Mouse (Mus musculus) kidney, embryonic 16.5 days (tissue): Measurements from ENCODE around the gene Prex1. TPM values are rescaled to one million over a fixed set of nuclear protein-coding genes. Genes with fewer than 3 reads are reported as not detected.

ENCODE experiments used
- ATAC-seq: fragments of 200-750 bp; cut with Nextera tagmentation; 2 replicates; pipeline ENCODE4 v1.8.0; 2017; ENCODE audit warnings: moderate TSS enrichment; ENCODE audit not compliant: low FRiP score, low TSS enrichment
- H3K27ac ChIP-seq: fragments of 300-500 bp; sonication (generic); 2 replicates; pipeline ENCODE4 v1.5.1; 2014; ENCODE audit warnings: low read length
- H3K27me3 ChIP-seq: fragments of 300-500 bp; sonication (generic); 2 replicates; pipeline ENCODE4 v1.6.1; 2014; ENCODE audit warnings: low read length, control low read depth, mixed read lengths; ENCODE audit not compliant: insufficient read depth
- H3K36me3 ChIP-seq: fragments of 300-500 bp; sonication (generic); 2 replicates; pipeline ENCODE4 v1.6.1; 2014; ENCODE audit warnings: low read length, control low read depth, mixed read lengths; ENCODE audit not compliant: insufficient read depth
- H3K4me1 ChIP-seq: fragments of 300-500 bp; sonication (generic); 2 replicates; pipeline ENCODE4 v1.6.1; 2014; ENCODE audit warnings: low read length, control low read depth, mixed read lengths; ENCODE audit not compliant: insufficient read depth
- H3K4me2 ChIP-seq: fragments of 300-500 bp; sonication (generic); replicated peaks from 2 replicates; pipeline ENCODE4 v1.6.1; 2014; ENCODE audit warnings: low read depth, low read length
- H3K4me3 ChIP-seq: fragments of 300-500 bp; sonication (generic); 2 replicates; pipeline ENCODE4 v1.5.1; 2014; ENCODE audit warnings: mild to moderate bottlenecking, low read length
- H3K9ac ChIP-seq: fragments of 300-500 bp; sonication (generic); replicated peaks from 2 replicates; pipeline ENCODE4 v1.6.1; 2014; ENCODE audit warnings: low read length
- H3K9me3 ChIP-seq: fragments of 300-500 bp; sonication (generic); 2 replicates; pipeline ENCODE4 v1.6.1; 2016; ENCODE audit warnings: low read length, control low read depth
- WGBS: fragments of 180-500 bp; shearing (Covaris S2); extraction: QIAGEN DNeasy Blood & Tissue Kit; methylation state at CpG from one replicate; pipeline ENCODE4 v1.1.7; 2014; 5-methylcytosine and 5-hydroxymethylcytosine counted together
- polyA plus RNA-seq: library from polyadenylated mRNA; unstranded; fragments of >200 nt; fragmentation: Nextera tagmentation; extraction: Ambion mirVana; gene quantifications from 2 replicates; pipeline ENCODE4 v1.2.1, GENCODE M21; 2015

Gene Prex1
- polyA plus RNA-seq, 1 experiment from 2014 or later = 15.7 TPM

- ATAC-seq = no peak
- Histone ChIP-seq H3K4me2 (no peak overlapping the region), H3K4me1 (peaks cover 32% of the 10 kb centered on the region), H3K9me3 (no peaks in the 10 kb centered on the region), H3K9ac (no peak overlapping the region; the same call in 1 of the 2 replicates), H3K36me3 (no peaks in the 10 kb centered on the region), H3K27ac (no peak overlapping the region), H3K4me3 (no peak overlapping the region), H3K27me3 (no peaks in the 10 kb centered on the region)
- 67% methylated on average over 5 of the region's 5 CpGs for WGBS
Observed at GRCm38 (mm10) chr2:166549069-166549468, 164.6 kb downstream of the Prex1 start.

GRCm38 (mm10) chr2:166545580-166545979, 168.1 kb downstream of the Prex1 start:
- H3K9me3 ChIP-seq = peaks cover 7% of the 10 kb centered on the region; the same call in 1 of the 2 replicates
- H3K4me1 ChIP-seq = peaks cover 28% of the 10 kb centered on the region
- H3K27me3 ChIP-seq = no peaks in the 10 kb centered on the region
- H3K4me3 ChIP-seq = no peak overlapping the region
- peak; percentile 59 for ATAC-seq
- no peaks in the 10 kb centered on the region for H3K36me3 ChIP-seq
- peak overlapping the region; percentile 44; the same call in 1 of the 2 replicates for H3K27ac ChIP-seq
- no peak overlapping the region for H3K4me2 ChIP-seq
- 26% methylated on average over 4 of the region's 4 CpGs for WGBS
- peak overlapping the region; percentile 42; the same call in 1 of the 2 replicates for H3K9ac ChIP-seq

GRCm38 (mm10) chr2:166544575-166545251, 168.9 kb downstream of the Prex1 start:
- Histone ChIP-seq H3K27me3 (no peaks in the 10 kb centered on the region), H3K9ac (no peak overlapping the region), H3K4me1 (peaks cover 28% of the 10 kb centered on the region), H3K4me3 (no peak overlapping the region), H3K36me3 (no peaks in the 10 kb centered on the region), H3K4me2 (no peak overlapping the region), H3K9me3 (peaks cover 7% of the 10 kb centered on the region; the same call in 1 of the 2 replicates), H3K27ac (peak overlapping the region; percentile 44; the same call in 1 of the 2 replicates)
- peak; percentile 40 for ATAC-seq
- 38% methylated on average over 7 of the region's 7 CpGs for WGBS

GRCm38 (mm10) chr2:166541112-166541928, 172.3 kb downstream of the Prex1 start:
- Histone ChIP-seq H3K4me2 (peak overlapping the region; percentile 25; the same call in 1 of the 2 replicates), H3K9ac (peak overlapping the region; percentile 33; the same call in 1 of the 2 replicates), H3K9me3 (peaks cover 7% of the 10 kb centered on the region; the same call in 1 of the 2 replicates), H3K4me3 (no peak overlapping the region), H3K36me3 (no peaks in the 10 kb centered on the region), H3K4me1 (peaks cover 31% of the 10 kb centered on the region), H3K27ac (no peak overlapping the region; the same call in 1 of the 2 replicates), H3K27me3 (no peaks in the 10 kb centered on the region)
- ATAC-seq = no peak
- 17% methylated on average over 11 of the region's 11 CpGs for WGBS

GRCm38 (mm10) chr2:166540216-166540615, 173.4 kb downstream of the Prex1 start:
- no peak overlapping the region for H3K9ac ChIP-seq
- H3K27me3 ChIP-seq = no peaks in the 10 kb centered on the region
- ATAC-seq = no peak
- H3K4me3 ChIP-seq = no peak overlapping the region
- H3K27ac ChIP-seq = no peak overlapping the region
- no peaks in the 10 kb centered on the region for H3K36me3 ChIP-seq
- H3K4me1 ChIP-seq = peaks cover 25% of the 10 kb centered on the region
- peaks cover 7% of the 10 kb centered on the region; the same call in 1 of the 2 replicates for H3K9me3 ChIP-seq
- H3K4me2 ChIP-seq = no peak overlapping the region
- 86% methylated on average over 1 of the region's 1 CpGs for WGBS

GRCm38 (mm10) chr2:166536896-166537295, 176.7 kb downstream of the Prex1 start:
- H3K4me1 ChIP-seq = peaks cover 20% of the 10 kb centered on the region
- H3K4me2 ChIP-seq = no peak overlapping the region
- H3K9me3 ChIP-seq = no peaks in the 10 kb centered on the region
- H3K9ac ChIP-seq = no peak overlapping the region
- H3K27me3 ChIP-seq = no peaks in the 10 kb centered on the region
- H3K4me3 ChIP-seq = no peak overlapping the region
- H3K27ac ChIP-seq = no peak overlapping the region
- no peak for ATAC-seq
- 93% methylated on average over 3 of the region's 3 CpGs for WGBS
- no peaks in the 10 kb centered on the region for H3K36me3 ChIP-seq

GRCm38 (mm10) chr2:166535519-166535918, 178.1 kb downstream of the Prex1 start:
- peaks cover 10% of the 10 kb centered on the region for H3K4me1 ChIP-seq
- H3K27me3 ChIP-seq = no peaks in the 10 kb centered on the region
- H3K9ac ChIP-seq = no peak overlapping the region
- H3K36me3 ChIP-seq = no peaks in the 10 kb centered on the region
- peak overlapping the region; percentile 71 for H3K27ac ChIP-seq
- no peak overlapping the region for H3K4me3 ChIP-seq
- H3K9me3 ChIP-seq = 0 out of 2 replicates have a peak, but pooled peaks cover under 1% of the 10 kb centered on the region
- 33% methylated on average over 11 of the region's 11 CpGs for WGBS
- peak; percentile 49; the same call in 1 of the 2 replicates for ATAC-seq
- peak overlapping the region; percentile 36 for H3K4me2 ChIP-seq

GRCm38 (mm10) chr2:166526204-166526603, 187.4 kb downstream of the Prex1 start:
- H3K4me2 ChIP-seq = no peak overlapping the region
- H3K4me3 ChIP-seq = no peak overlapping the region
- peaks cover 8% of the 10 kb centered on the region; the same call in 1 of the 2 replicates for H3K4me1 ChIP-seq
- no peaks in the 10 kb centered on the region for H3K36me3 ChIP-seq
- 47% methylated on average over 9 of the region's 9 CpGs for WGBS
- H3K9ac ChIP-seq = no peak overlapping the region
- H3K9me3 ChIP-seq = 0 out of 2 replicates have a peak, but pooled peaks cover 4% of the 10 kb centered on the region
- no peak overlapping the region for H3K27ac ChIP-seq
- ATAC-seq = 0 out of 2 replicates have a peak, but pooled peaks have one; percentile 37
- H3K27me3 ChIP-seq = no peaks in the 10 kb centered on the region

- H3K4me3 ChIP-seq = no peak overlapping the region
- H3K4me1 ChIP-seq = peaks cover 8% of the 10 kb centered on the region; the same call in 1 of the 2 replicates
- H3K9me3 ChIP-seq = no peaks in the 10 kb centered on the region
- H3K9ac ChIP-seq = no peak overlapping the region
- H3K27me3 ChIP-seq = no peaks in the 10 kb centered on the region
- WGBS = 79% methylated on average over 10 of the region's 10 CpGs
- no peaks in the 10 kb centered on the region for H3K36me3 ChIP-seq
- H3K4me2 ChIP-seq = no peak overlapping the region
- no peak overlapping the region for H3K27ac ChIP-seq
- ATAC-seq = no peak
Observed at GRCm38 (mm10) chr2:166523156-166523890, 190.3 kb downstream of the Prex1 start.
